ENCODE assay signal across 41 mouse cellular contexts in the genomic region with DNA sequence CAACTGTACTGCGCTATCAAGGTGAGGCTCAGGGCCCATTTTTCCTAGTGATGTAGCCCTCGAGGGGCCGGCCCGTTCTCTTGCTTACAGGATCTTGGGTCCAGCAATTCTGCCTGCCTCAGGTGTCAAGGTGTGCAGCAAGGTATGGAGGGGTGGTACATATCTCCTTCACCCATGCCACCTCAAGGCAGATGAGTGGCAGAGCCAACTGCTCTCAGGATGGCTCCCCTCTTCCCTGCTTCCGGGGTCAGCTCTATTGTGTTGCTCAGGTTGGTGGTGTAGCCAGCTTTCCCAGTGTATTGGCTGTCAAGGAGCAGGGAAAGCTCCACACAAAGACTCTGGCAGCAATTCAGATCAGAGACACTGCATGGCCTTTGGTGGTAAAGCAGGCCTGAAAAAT. TPM values are rescaled to one million over a fixed set of nuclear protein-coding genes. Genes with fewer than 3 reads are reported as not detected.
"Had no signal": no experiment of that assay in that cellular context is flagged by ENCODE, and none has a peak within 500 bp of the region (broad histone marks: within the 10 kb centered on the region; RNA-seq: fewer than 3 reads in every experiment).

No protein-coding gene starts in this region.

- H3K4me3 ChIP-seq: heart, adult 2 months; hindbrain, embryonic 13.5 days; hindbrain, embryonic 15.5 days; kidney, embryonic 15.5 days; limb, embryonic 13.5 days; limb, embryonic 15.5 days; liver, embryonic 12.5 days had no signal

- H3K36me3 ChIP-seq: hindbrain, embryonic 13.5 days; hindbrain, embryonic 15.5 days; kidney, embryonic 15.5 days; limb, embryonic 13.5 days; limb, embryonic 15.5 days; liver, embryonic 12.5 days had no signal

- H3K9ac ChIP-seq: forebrain, postnatal 0 days; hindbrain, embryonic 13.5 days; hindbrain, embryonic 15.5 days; kidney, embryonic 15.5 days; limb, embryonic 13.5 days; limb, embryonic 15.5 days; liver, embryonic 12.5 days had no signal

- H3K27ac ChIP-seq: heart, adult 2 months; hindbrain, embryonic 13.5 days; hindbrain, embryonic 15.5 days; hindbrain, postnatal 0 days; kidney, embryonic 15.5 days; kidney, postnatal 0 days; limb, embryonic 13.5 days; limb, embryonic 15.5 days; liver, embryonic 12.5 days had no signal

- H3K4me2 ChIP-seq: heart, embryonic 11.5 days; hindbrain, embryonic 13.5 days; hindbrain, embryonic 15.5 days; kidney, embryonic 15.5 days; limb, embryonic 13.5 days; limb, embryonic 15.5 days; liver, embryonic 12.5 days had no signal

- H3K27me3 ChIP-seq: hindbrain, embryonic 13.5 days; hindbrain, embryonic 15.5 days; kidney, embryonic 15.5 days; limb, embryonic 13.5 days; limb, embryonic 15.5 days; liver, embryonic 12.5 days had no signal

- H3K4me1 ChIP-seq: hindbrain, embryonic 13.5 days; hindbrain, embryonic 15.5 days; kidney, embryonic 15.5 days; limb, embryonic 13.5 days; limb, embryonic 15.5 days; liver, embryonic 12.5 days had no signal

- H3K9me3 ChIP-seq: hindbrain, embryonic 13.5 days; hindbrain, embryonic 15.5 days; kidney, embryonic 15.5 days; limb, embryonic 13.5 days; limb, embryonic 15.5 days; liver, embryonic 12.5 days had no signal

- DNase-seq: forebrain, postnatal 0 days; gastrocnemius, postnatal 14 days; gastrocnemius, postnatal 36 days; heart, adult 2 months; heart, postnatal 14 days; heart, postnatal 36 days; kidney, adult 11 months; kidney, adult 2 months; kidney, adult 9 months; kidney, postnatal 14 days; kidney, postnatal 36 days; layer of hippocampus, adult 9-11 months; layer of hippocampus, postnatal 36 days; left cerebral cortex, postnatal 4 days had no signal

- ATAC-seq: forebrain, postnatal 0 days; hindbrain, postnatal 0 days; intestine, embryonic 16.5 days; liver, embryonic 12.5 days had no signal

RNA-seq across cellular contexts. Expression of a gene that starts 20.7 kb away (rescaled TPM):
- total RNA-seq: forebrain, postnatal 0 days; gastrocnemius, adult 18-20 months; gastrocnemius, adult 8-10 months; gastrocnemius, postnatal 14 days; gastrocnemius, postnatal 36 days; heart, adult 2 months; heart, postnatal 14 days; heart, postnatal 36 days; hematopoietic stem cell, adult 5-6 weeks; hindbrain, postnatal 0 days; layer of hippocampus, adult 18-20 months; layer of hippocampus, adult 8-10 months; layer of hippocampus, postnatal 14 days; layer of hippocampus, postnatal 36 days; left cerebral cortex, adult 18-20 months; left cerebral cortex, adult 8-10 months; left cerebral cortex, postnatal 10 days; left cerebral cortex, postnatal 25 days; left cerebral cortex, postnatal 4 days; liver, adult 2 months had no signal
- polyA plus RNA-seq: forebrain, postnatal 0 days; gonadal fat pad, adult 2 months; heart, adult 2 months; heart, embryonic 11.5 days; heart, embryonic 14.5 days; heart, postnatal 0 days; hindbrain, embryonic 13.5 days; hindbrain, embryonic 15.5 days; hindbrain, postnatal 0 days; intestine, embryonic 14.5 days; intestine, embryonic 16.5 days; kidney, adult 2 months; kidney, embryonic 15.5 days; kidney, postnatal 0 days; large intestine, adult 2 months; limb, embryonic 11.5 days; limb, embryonic 13.5 days; limb, embryonic 15.5 days; liver, adult 2 months; liver, embryonic 12.5 days had no signal

RNA-seq across cellular contexts. Expression of a gene that starts 29.2 kb away (rescaled TPM):
- total RNA-seq: forebrain, postnatal 0 days; gastrocnemius, adult 18-20 months; gastrocnemius, adult 8-10 months; gastrocnemius, postnatal 14 days; gastrocnemius, postnatal 36 days; heart, adult 2 months; heart, postnatal 14 days; heart, postnatal 36 days; hematopoietic stem cell, adult 5-6 weeks; hindbrain, postnatal 0 days; layer of hippocampus, adult 18-20 months; layer of hippocampus, adult 8-10 months; layer of hippocampus, postnatal 14 days; layer of hippocampus, postnatal 36 days; left cerebral cortex, adult 18-20 months; left cerebral cortex, adult 8-10 months; left cerebral cortex, postnatal 10 days; left cerebral cortex, postnatal 25 days; left cerebral cortex, postnatal 4 days; liver, adult 2 months had no signal
- polyA plus RNA-seq: forebrain, postnatal 0 days; gonadal fat pad, adult 2 months; heart, adult 2 months; heart, embryonic 11.5 days; heart, embryonic 14.5 days; heart, postnatal 0 days; hindbrain, embryonic 13.5 days; hindbrain, embryonic 15.5 days; hindbrain, postnatal 0 days; intestine, embryonic 14.5 days; intestine, embryonic 16.5 days; kidney, adult 2 months; kidney, embryonic 15.5 days; kidney, postnatal 0 days; large intestine, adult 2 months; limb, embryonic 11.5 days; limb, embryonic 13.5 days; limb, embryonic 15.5 days; liver, adult 2 months; liver, embryonic 12.5 days had no signal

RNA-seq across cellular contexts. Expression of a gene that starts 37.7 kb away (rescaled TPM):
- total RNA-seq: forebrain, postnatal 0 days; gastrocnemius, adult 18-20 months; gastrocnemius, adult 8-10 months; gastrocnemius, postnatal 14 days; gastrocnemius, postnatal 36 days; heart, adult 2 months; heart, postnatal 14 days; heart, postnatal 36 days; hematopoietic stem cell, adult 5-6 weeks; hindbrain, postnatal 0 days; layer of hippocampus, adult 18-20 months; layer of hippocampus, adult 8-10 months; layer of hippocampus, postnatal 14 days; layer of hippocampus, postnatal 36 days; left cerebral cortex, adult 18-20 months; left cerebral cortex, adult 8-10 months; left cerebral cortex, postnatal 10 days; left cerebral cortex, postnatal 25 days; left cerebral cortex, postnatal 4 days; liver, adult 2 months had no signal
- polyA plus RNA-seq: forebrain, postnatal 0 days; gonadal fat pad, adult 2 months; heart, adult 2 months; heart, embryonic 11.5 days; heart, embryonic 14.5 days; heart, postnatal 0 days; hindbrain, embryonic 13.5 days; hindbrain, embryonic 15.5 days; hindbrain, postnatal 0 days; intestine, embryonic 14.5 days; intestine, embryonic 16.5 days; kidney, adult 2 months; kidney, embryonic 15.5 days; kidney, postnatal 0 days; large intestine, adult 2 months; limb, embryonic 11.5 days; limb, embryonic 13.5 days; limb, embryonic 15.5 days; liver, adult 2 months; liver, embryonic 12.5 days had no signal

RNA-seq across cellular contexts. Expression of a gene that starts 46.2 kb away (rescaled TPM):
- total RNA-seq: forebrain, postnatal 0 days; gastrocnemius, adult 18-20 months; gastrocnemius, adult 8-10 months; gastrocnemius, postnatal 14 days; gastrocnemius, postnatal 36 days; heart, adult 2 months; heart, postnatal 14 days; heart, postnatal 36 days; hematopoietic stem cell, adult 5-6 weeks; hindbrain, postnatal 0 days; layer of hippocampus, adult 18-20 months; layer of hippocampus, adult 8-10 months; layer of hippocampus, postnatal 14 days; layer of hippocampus, postnatal 36 days; left cerebral cortex, adult 18-20 months; left cerebral cortex, adult 8-10 months; left cerebral cortex, postnatal 10 days; left cerebral cortex, postnatal 25 days; left cerebral cortex, postnatal 4 days; liver, adult 2 months had no signal
- polyA plus RNA-seq: forebrain, postnatal 0 days; gonadal fat pad, adult 2 months; heart, adult 2 months; heart, embryonic 11.5 days; heart, embryonic 14.5 days; heart, postnatal 0 days; hindbrain, embryonic 13.5 days; hindbrain, embryonic 15.5 days; hindbrain, postnatal 0 days; intestine, embryonic 14.5 days; intestine, embryonic 16.5 days; kidney, adult 2 months; kidney, embryonic 15.5 days; kidney, postnatal 0 days; large intestine, adult 2 months; limb, embryonic 11.5 days; limb, embryonic 13.5 days; limb, embryonic 15.5 days; liver, adult 2 months; liver, embryonic 12.5 days had no signal

RNA-seq across cellular contexts. Expression of a gene that starts 54.7 kb away (rescaled TPM):
- total RNA-seq: forebrain, postnatal 0 days; gastrocnemius, adult 18-20 months; gastrocnemius, adult 8-10 months; gastrocnemius, postnatal 14 days; gastrocnemius, postnatal 36 days; heart, adult 2 months; heart, postnatal 14 days; heart, postnatal 36 days; hematopoietic stem cell, adult 5-6 weeks; hindbrain, postnatal 0 days; layer of hippocampus, adult 18-20 months; layer of hippocampus, adult 8-10 months; layer of hippocampus, postnatal 14 days; layer of hippocampus, postnatal 36 days; left cerebral cortex, adult 18-20 months; left cerebral cortex, adult 8-10 months; left cerebral cortex, postnatal 10 days; left cerebral cortex, postnatal 25 days; left cerebral cortex, postnatal 4 days; liver, adult 2 months had no signal
- polyA plus RNA-seq: forebrain, postnatal 0 days; gonadal fat pad, adult 2 months; heart, adult 2 months; heart, embryonic 11.5 days; heart, embryonic 14.5 days; heart, postnatal 0 days; hindbrain, embryonic 13.5 days; hindbrain, embryonic 15.5 days; hindbrain, postnatal 0 days; intestine, embryonic 14.5 days; intestine, embryonic 16.5 days; kidney, adult 2 months; kidney, embryonic 15.5 days; kidney, postnatal 0 days; large intestine, adult 2 months; limb, embryonic 11.5 days; limb, embryonic 13.5 days; limb, embryonic 15.5 days; liver, adult 2 months; liver, embryonic 12.5 days had no signal
